Mouse (Mus musculus) 3134 (cell line): ENCODE measurements around the gene Nxt1.

Source experiments
- DNase-seq: peaks from one replicate; pipeline ENCODE4 v3.0.0-alpha.2; 2011; ENCODE audit warnings: low spot score; ENCODE audit not compliant: insufficient read length; ENCODE audit errors: extremely low read depth

Gene Nxt1

DNA sequence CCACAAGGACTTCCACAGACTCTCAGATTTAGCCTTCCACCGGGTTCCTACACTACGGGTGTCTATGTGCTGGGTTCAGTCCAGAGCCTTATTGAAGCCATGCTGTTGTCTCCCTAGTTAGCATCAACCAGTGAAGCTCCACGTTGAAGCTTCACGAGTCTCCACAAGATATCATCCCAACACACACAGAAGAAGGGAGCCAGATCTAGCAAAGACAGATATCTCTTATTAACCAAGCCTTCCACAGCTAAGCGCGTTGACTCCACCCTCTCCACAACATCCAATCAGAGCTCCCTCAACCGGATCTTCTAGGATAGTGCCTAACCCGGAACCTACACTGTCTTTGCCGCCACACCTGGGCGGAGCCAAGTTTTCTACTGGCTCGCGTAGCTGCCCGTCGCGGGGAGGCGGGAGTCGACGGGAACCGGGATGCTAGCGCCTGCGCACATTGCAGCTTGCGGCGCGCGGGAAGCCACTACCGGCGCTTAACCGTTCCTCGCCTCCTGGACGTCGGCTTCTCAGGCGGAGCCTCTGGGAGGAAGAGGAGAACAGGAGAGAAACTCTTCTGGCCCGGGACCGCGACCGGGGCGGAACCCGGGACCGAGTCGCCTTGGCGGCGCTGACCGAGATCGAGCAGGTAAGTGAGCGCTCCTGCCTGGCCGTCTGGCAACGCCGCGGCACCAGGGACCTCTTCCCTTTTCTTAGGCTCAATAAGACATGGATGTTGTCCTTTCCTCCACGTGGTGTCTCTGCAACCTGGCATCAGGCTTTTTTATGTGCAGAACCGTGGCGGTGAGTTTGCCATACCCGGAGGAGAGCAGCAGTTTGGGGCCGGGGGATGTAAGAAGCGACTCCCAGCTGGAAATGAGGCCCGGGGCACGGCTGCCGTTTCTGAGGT lies at the start of gene Nxt1:
Nxt1 (plus strand) TSS at position 403 of the 898 bp plus-strand sequence.
- DNase-seq = peak; percentile 99

GRCm38 (mm10) chr2:148623067-148623466 lies 49.3 kb upstream of the Nxt1 start:
- no peak for DNase-seq

DNA sequence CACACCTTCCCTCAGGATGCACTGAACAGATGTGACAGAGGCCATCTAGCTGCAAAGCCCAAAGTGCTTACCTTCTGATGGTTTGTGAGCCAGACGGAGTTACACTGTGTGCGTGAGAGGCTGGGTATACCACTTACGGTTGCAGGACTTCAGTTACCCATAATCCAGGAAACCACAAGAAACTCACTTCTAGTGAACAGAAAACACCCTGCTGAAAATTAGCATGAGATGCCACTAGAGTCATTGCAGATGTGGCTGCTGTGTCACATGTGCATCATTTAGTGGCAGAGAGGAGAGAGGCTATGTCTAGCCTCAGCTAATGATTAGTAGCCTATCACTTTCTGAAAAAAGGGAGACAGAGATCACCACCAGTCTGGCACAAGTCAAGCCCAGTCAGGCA lies 47.9 kb upstream of the Nxt1 start:
- no peak for DNase-seq

DNA sequence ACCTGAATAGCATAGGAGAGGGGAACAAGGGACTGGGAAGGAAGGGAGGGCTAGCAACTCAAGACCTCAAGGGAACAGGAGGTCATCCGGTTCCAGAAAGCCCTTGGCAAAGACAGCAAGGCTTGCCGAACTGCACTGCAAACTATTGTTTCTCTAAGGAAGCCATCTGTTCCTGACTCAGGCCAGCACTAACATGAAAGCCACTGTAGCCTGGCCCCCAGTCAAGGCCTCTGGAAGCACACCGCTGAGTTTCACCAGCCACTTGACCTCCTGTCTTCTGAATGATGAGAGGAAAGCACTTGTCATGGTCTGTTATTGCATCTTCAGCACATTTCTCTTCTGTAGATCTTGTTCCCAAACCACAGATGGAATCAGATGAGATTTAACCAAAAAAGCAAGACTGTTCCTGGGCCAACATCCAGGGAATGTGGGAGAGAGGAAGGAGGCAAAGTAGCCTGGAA lies 45.4 kb upstream of the Nxt1 start:
- DNase-seq = peak; percentile 31

- no peak for DNase-seq
Measured at GRCm38 (mm10) chr2:148631011-148631410, 41.4 kb upstream of the Nxt1 start.

- no peak for DNase-seq
Measured at GRCm38 (mm10) chr2:148631602-148632001, 40.8 kb upstream of the Nxt1 start.

- no peak for DNase-seq
Measured at GRCm38 (mm10) chr2:148634466-148634865, 37.9 kb upstream of the Nxt1 start.

GRCm38 (mm10) chr2:148642610-148643370 lies 29.6 kb upstream of the Nxt1 start:
- DNase-seq = no peak

DNA sequence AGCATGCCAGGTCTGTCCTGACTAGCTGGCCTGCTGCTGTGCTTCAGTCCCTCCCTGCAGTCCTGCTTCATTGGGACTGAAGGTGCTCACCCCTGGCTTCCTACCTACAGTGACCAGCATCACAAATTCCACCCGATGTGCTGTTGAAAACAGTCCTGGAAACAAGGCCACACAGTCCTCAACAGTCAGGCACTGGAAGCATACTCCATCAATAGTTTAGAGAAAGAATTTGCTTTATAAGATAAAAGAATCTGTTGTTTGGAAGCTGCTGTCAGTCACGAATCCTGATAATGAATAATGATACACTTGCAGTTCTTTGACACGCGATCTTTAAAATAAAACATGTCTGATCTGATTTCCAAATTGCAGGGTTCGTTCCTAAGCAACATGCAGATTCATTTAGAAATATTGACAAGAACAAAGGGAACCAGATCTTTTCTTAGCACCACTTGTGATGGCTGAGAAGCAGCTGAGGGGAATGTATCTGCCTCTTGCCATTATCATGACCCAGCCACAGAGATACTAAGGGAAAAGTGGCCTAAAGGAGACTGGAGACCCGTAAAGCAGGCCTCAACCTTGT lies 27.9 kb upstream of the Nxt1 start:
- no peak for DNase-seq

- DNase-seq = no peak
Measured at GRCm38 (mm10) chr2:148650587-148651357, 21.6 kb upstream of the Nxt1 start.

GRCm38 (mm10) chr2:148654961-148655360 lies 17.4 kb upstream of the Nxt1 start:
- DNase-seq = no peak

DNA sequence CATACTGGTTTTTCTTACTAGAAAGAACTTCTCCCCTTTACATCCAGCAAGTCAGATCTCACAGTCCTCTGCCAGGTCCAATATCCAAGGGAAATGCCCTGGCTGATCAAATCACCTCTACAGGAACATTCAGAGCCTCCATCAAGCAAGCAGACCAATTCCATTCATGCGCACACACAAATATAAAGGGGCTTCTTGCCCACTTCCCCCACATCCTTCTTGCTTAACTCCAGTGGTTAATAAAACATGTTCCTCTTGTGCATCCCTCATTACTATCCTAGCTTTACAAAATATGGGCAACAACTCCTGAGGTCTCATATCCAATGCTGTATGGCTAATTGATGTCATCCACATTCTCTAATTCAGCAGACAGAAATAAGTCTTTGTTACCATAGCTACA lies 8.9 kb upstream of the Nxt1 start:
- DNase-seq = no peak

GRCm38 (mm10) chr2:148677801-148678200 lies 5.4 kb downstream of the Nxt1 start:
- peak; percentile 17 for DNase-seq

- peak; percentile 67 for DNase-seq
Measured at GRCm38 (mm10) chr2:148679346-148679745, 6.9 kb downstream of the Nxt1 start.

GRCm38 (mm10) chr2:148680775-148681291 lies 8.4 kb downstream of the Nxt1 start, which contains the start of gene Gzf1:
Gzf1 (plus strand) TSS chr2:148681023.
- peak; percentile 100 for DNase-seq

DNA sequence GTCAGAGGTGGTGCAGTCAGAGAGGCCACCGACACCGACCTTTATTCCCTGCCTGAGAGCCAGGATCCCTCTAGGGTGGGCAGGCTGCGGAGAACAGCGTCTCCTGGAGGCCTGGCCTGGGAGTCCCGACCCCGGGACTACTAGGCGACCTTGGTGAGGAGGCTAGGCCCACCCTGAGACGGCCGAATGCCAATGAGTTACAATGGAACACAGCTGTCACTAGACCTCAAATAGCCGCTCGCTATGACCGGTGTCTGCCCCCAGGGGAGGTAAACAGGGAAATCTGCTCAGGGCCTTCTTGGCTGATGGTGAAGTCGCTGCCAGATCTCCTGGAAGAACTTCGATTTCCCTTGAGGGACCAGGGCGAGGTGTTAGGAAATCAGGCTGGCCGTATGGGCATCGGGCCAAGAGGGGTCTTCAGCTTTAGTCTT lies 9.1 kb downstream of the Nxt1 start:
- no peak for DNase-seq

DNA sequence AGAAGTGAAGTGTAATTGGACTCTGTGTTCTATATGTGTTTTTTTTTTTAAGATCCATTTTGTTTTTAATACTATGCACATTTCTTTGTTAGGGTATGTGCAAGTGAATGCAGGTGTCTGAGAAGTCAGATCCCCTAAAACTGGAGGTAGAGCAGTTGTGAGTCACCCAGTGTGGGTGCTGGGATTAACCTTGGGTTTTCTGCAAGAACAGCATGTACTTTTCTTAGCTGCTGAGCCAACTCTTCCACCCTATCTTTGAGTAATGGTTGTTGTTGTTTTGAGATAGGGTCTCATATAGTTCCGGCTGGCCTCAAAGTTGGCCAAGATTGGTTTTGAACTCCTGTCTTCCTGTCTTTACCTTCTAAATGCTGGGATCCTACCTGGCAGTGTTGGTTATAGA lies 10.6 kb downstream of the Nxt1 start:
- DNase-seq = no peak

- DNase-seq = no peak
Measured at GRCm38 (mm10) chr2:148684972-148685371, 12.6 kb downstream of the Nxt1 start.

GRCm38 (mm10) chr2:148685709-148686108 lies 13.3 kb downstream of the Nxt1 start:
- no peak for DNase-seq

- DNase-seq = no peak
Measured at GRCm38 (mm10) chr2:148686862-148687261, 14.5 kb downstream of the Nxt1 start.
